28 mouse cellular contexts compared by ENCODE assay signal in the genomic region with DNA sequence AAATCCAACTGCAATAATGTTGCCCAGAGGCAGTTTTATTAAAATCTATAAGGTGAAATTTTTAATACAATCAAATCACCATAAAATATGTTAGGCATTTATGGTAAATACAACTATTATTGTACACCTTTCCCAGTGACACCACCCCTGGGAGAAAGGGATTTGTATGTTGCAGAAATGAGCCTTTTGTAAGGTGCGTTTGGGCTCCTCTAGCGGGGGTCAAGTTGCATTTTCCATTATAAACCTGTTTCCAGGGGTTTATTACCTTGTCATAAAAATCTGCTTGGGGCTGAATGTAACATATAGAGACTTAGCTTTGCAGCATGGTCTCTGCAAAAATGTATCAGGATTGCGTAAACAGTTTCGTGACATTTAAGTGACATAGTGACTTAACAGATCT.
"Had no signal": no experiment of that assay in that cellular context is flagged by ENCODE, and none has a peak within 500 bp of the region (broad histone marks: within the 10 kb centered on the region; RNA-seq: fewer than 3 reads in every experiment).

No protein-coding gene starts in this region.

- DNase-seq: cerebellum, adult 2 months; cerebellum, adult 8-10 months; cerebellum, adult 9-10 months; cerebellum, adult 9-11 months; cerebellum, postnatal 10 days; cerebellum, postnatal 14 days; cerebellum, postnatal 25 days; cerebellum, postnatal 36 days; embryo, embryonic 11 days; gastrocnemius, adult 2 months; gastrocnemius, postnatal 10 days; gastrocnemius, postnatal 14 days; gastrocnemius, postnatal 25 days; gastrocnemius, postnatal 36 days; heart, adult 11 months; heart, adult 18-20 months; heart, adult 2 months had no signal

- H3K4me1 ChIP-seq: embryonic facial prominence, embryonic 10.5 days; embryonic facial prominence, embryonic 12.5 days; embryonic facial prominence, embryonic 13.5 days; embryonic facial prominence, embryonic 15.5 days; forebrain, embryonic 10.5 days; forebrain, embryonic 12.5 days; forebrain, embryonic 13.5 days; forebrain, embryonic 15.5 days had no signal

- H3K4me2 ChIP-seq: embryonic facial prominence, embryonic 12.5 days; embryonic facial prominence, embryonic 13.5 days; embryonic facial prominence, embryonic 15.5 days; forebrain, embryonic 12.5 days; forebrain, embryonic 13.5 days; forebrain, embryonic 15.5 days had no signal

- H3K9ac ChIP-seq: embryonic facial prominence, embryonic 12.5 days; embryonic facial prominence, embryonic 13.5 days; embryonic facial prominence, embryonic 15.5 days; forebrain, embryonic 12.5 days; forebrain, embryonic 13.5 days; forebrain, embryonic 15.5 days had no signal

- ATAC-seq: forebrain, embryonic 13.5 days; forebrain, embryonic 14.5 days; forebrain, embryonic 15.5 days; forebrain, embryonic 16.5 days had no signal

- H3K9me3 ChIP-seq: embryonic facial prominence, embryonic 10.5 days; embryonic facial prominence, embryonic 12.5 days; embryonic facial prominence, embryonic 13.5 days; embryonic facial prominence, embryonic 15.5 days; forebrain, embryonic 10.5 days; forebrain, embryonic 12.5 days; forebrain, embryonic 13.5 days; forebrain, embryonic 15.5 days had no signal

- H3K36me3 ChIP-seq: embryonic facial prominence, embryonic 10.5 days; embryonic facial prominence, embryonic 12.5 days; embryonic facial prominence, embryonic 13.5 days; embryonic facial prominence, embryonic 15.5 days; forebrain, embryonic 10.5 days; forebrain, embryonic 12.5 days; forebrain, embryonic 15.5 days had no signal

- H3K27ac ChIP-seq: embryonic facial prominence, embryonic 10.5 days; embryonic facial prominence, embryonic 12.5 days; embryonic facial prominence, embryonic 13.5 days; embryonic facial prominence, embryonic 15.5 days; forebrain, embryonic 10.5 days; forebrain, embryonic 12.5 days; forebrain, embryonic 13.5 days; forebrain, embryonic 15.5 days; gastrocnemius, adult 2 months; heart, adult 2 months had no signal

- H3K4me3 ChIP-seq: embryonic facial prominence, embryonic 10.5 days; embryonic facial prominence, embryonic 12.5 days; embryonic facial prominence, embryonic 13.5 days; embryonic facial prominence, embryonic 15.5 days; erythroblast, embryonic 14.5 days; forebrain, embryonic 10.5 days; forebrain, embryonic 12.5 days; forebrain, embryonic 13.5 days; forebrain, embryonic 15.5 days; gastrocnemius, adult 2 months; heart, adult 2 months had no signal

- H3K27me3 ChIP-seq: embryonic facial prominence, embryonic 12.5 days; embryonic facial prominence, embryonic 13.5 days; embryonic facial prominence, embryonic 15.5 days; forebrain, embryonic 12.5 days; forebrain, embryonic 13.5 days; forebrain, embryonic 15.5 days had no signal
